Mouse (Mus musculus): ENCODE data around the gene Rapgef3.

Gene Rapgef3

GRCm38 (mm10) chr15:97721008-97721701, 46.6 kb downstream of the Rapgef3 start:
- DNase-seq (ENCODE audit: low spot score in 2 of 2), result no peak

- peak in 1 of 2 experiments; percentile 22 for DNase-seq (ENCODE audit: low spot score in 2 of 2)
Measured at GRCm38 (mm10) chr15:97720026-97720675, 47.6 kb downstream of the Rapgef3 start.

GRCm38 (mm10) chr15:97719494-97719893, 48.3 kb downstream of the Rapgef3 start:
- no peak for DNase-seq (ENCODE audit: low spot score in 2 of 2)

- no peak for DNase-seq (ENCODE audit: low spot score in 2 of 2)
Measured at GRCm38 (mm10) chr15:97718535-97719155, 49.1 kb downstream of the Rapgef3 start.

- peak; percentile 38 to 60 for DNase-seq (ENCODE audit: low spot score in 2 of 2)
Measured at GRCm38 (mm10) chr15:97717861-97718534, 49.8 kb downstream of the Rapgef3 start.

GRCm38 (mm10) chr15:97716782-97717181, 51.0 kb downstream of the Rapgef3 start:
- no peak for DNase-seq (ENCODE audit: low spot score in 2 of 2)

- no peak for DNase-seq (ENCODE audit: low spot score in 2 of 2)
Measured at GRCm38 (mm10) chr15:97715734-97716133, 52.0 kb downstream of the Rapgef3 start.

- DNase-seq (ENCODE audit: low spot score in 2 of 2), result no peak
Measured at GRCm38 (mm10) chr15:97715083-97715482, 52.7 kb downstream of the Rapgef3 start.

GRCm38 (mm10) chr15:97712546-97712945, 55.2 kb downstream of the Rapgef3 start:
- DNase-seq (ENCODE audit: low spot score in 2 of 2), result no peak

- DNase-seq (ENCODE audit: low spot score in 2 of 2), result no peak
Measured at GRCm38 (mm10) chr15:97710906-97711305, 56.9 kb downstream of the Rapgef3 start.

- peak; percentile 76 to 86 for DNase-seq (ENCODE audit: low spot score in 2 of 2)
Measured at GRCm38 (mm10) chr15:97705211-97706050, 62.3 kb downstream of the Rapgef3 start, which contains the start of gene Rpap3. Gene Rpap3 (minus strand): TSS chr15:97705825.

- no peak for DNase-seq (ENCODE audit: low spot score in 2 of 2)
Measured at GRCm38 (mm10) chr15:97696616-97697015, 71.2 kb downstream of the Rapgef3 start.
